Mouse (Mus musculus) monocyte, adult 2 months (primary cell): Measurements from ENCODE around the gene Spi1.
A peak's percentile ranks its signal among the peaks of the same experiment; 100 is the strongest.
"Not testable (repeated sequence)": the region's sequence is repeated elsewhere in the genome, so short reads cannot be mapped to it uniquely, and the experiment has no call there.

Experiments
- DNase-seq, 2 experiments: peaks; one replicate each; pipeline ENCODE4 v3.0.0; 2022; ENCODE audit warnings: low spot score in 2 of 2, low read depth in 1 of 2

The Spi1 gene

GRCm38 (mm10) chr2:91081775-91082695, at the start of gene Spi1:
Spi1 (plus strand) TSS chr2:91082390.
- peak in 1 of 2 experiments; percentile 68 for DNase-seq

DNA sequence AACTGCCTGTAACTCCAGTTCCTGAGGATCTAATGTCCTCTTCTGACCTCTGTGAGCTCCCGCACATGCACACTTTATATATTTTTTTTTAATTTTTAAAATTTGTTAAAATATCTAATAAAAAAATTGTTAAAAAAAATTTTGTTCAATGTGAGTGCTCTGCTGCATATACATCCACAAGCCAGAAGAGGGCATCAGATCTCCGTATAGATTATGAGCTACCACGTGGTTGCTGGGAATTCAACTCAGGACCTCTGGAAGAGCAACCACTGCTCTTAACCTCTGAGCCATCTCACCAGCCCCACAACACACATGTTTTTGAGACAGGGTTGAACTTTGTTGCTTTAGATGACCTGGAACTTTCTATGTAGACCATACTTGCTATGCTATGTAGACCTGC, 49.2 kb upstream of the Spi1 start:
- DNase-seq, result no peak

- DNase-seq, result no peak
These were observed 46.8 kb upstream of the Spi1 start, which contains the start of gene Rapsn for GRCm38 (mm10) chr2:91035385-91035784. Rapsn (plus strand) TSS chr2:91035620.

- DNase-seq, result no peak
These were observed 40.4 kb upstream of the Spi1 start for GRCm38 (mm10) chr2:91041786-91042185.

DNA sequence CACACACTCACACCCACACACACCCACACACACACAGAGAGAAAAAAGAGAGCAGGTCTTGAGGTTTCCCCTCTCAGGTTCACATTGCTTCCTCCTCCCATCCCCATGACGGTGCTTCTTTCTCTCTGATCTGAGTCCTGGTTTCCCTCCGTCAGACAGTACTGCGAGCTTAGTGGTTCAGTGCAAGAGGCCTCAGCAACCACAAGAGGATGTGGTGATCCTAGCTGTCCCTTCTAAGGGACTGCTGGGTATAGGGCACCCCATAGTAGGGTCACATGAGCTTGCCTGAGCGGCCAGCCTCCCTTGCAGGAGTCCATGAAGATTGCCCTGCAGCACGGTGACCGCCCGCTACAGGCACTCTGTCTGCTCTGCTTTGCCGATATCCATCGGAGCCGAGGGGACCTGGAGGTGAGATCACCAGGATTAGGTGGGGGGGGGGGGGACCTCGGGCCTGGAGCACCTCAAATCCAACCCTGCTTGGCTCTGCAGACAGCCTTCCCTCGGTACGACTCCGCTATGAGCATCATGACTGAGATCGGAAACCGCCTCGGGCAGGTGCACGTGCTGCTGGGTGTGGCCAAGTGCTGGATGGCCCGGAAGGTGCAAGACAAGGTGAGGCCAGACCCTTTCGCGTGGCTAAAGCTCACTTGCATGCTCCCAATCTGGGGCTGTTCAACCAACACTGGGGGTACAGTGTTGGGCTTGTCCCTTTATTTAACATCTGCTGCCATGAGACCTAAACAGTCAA, 39.4 kb upstream of the Spi1 start:
- DNase-seq, result no peak

DNA sequence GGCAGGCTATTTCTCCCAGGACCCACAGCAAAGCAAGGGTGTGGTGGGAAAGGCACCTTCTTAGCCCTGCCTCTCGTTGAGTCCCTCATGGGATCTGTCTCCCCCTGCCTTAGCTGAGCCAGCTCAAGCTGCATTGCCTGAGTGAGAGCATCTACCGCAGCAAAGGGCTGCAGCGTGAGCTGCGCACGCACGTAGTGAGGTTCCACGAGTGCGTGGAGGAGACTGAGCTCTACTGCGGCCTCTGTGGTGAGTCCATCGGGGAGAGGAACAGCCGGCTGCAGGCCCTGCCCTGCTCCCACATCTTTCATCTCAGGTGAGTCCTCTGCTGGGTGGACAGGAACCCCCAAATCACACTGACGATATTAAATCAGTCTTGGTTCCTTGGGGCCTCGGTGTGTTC, 37.5 kb upstream of the Spi1 start:
- no peak for DNase-seq

- not testable (repeated sequence) for DNase-seq
These were observed 36.4 kb upstream of the Spi1 start for GRCm38 (mm10) chr2:91045805-91046204.

DNA sequence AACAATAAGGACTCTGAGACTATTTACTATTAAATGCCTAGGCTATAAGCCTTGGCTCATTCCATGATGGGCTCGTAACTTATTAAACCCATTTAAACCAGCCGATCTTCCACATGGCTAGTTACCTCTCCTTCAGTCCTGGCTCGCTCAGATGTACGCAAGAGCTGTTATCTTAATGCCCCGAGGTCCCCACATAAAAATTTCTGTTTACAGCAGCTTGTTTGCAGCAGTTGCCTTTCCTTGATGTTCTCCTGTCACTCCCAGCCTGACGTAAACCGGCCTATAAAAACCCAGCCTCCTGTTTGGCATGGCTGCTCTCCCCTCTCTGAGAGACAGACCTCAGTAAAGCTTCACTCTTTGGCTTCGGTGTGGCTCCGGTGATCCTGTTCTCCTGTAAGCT, 34.8 kb upstream of the Spi1 start:
- no peak for DNase-seq

DNA sequence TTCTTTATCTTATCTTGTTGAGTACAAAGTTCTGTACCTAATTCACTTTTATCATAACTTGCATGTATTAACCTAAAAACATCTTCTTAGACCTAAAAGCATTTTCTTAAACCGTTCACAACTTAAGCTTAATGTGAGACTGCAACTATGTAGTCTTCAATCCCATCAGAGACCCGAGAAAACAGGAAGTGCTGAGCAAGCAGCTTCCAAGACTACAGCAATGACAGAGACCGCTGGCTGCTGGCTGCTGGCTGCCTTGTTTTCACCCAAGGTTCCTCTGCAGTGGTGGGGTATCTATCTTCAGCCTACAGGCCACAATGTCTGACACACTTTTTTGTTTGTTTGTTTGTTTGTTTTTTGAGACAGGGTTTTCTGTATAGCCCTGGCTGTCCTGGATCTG, 30.3 kb upstream of the Spi1 start:
- no peak for DNase-seq

DNA sequence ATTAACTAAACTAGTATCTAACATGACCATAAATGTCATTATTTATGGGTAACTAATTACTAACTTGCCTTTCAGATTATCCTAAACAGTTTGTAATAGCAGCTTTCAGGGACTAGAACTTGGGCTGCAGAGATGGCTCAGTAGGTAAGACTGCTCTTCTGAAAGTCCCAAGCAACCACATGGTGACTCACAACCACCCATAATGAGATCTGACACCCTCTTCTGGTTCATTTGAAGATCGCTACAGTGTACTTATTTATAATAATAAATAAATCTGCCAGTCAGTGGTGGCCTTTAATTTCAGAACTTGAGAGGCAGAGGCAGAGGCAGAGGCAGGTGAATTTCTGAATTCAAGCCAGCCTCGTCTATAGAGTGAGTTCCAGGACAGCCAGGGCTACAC, 29.4 kb upstream of the Spi1 start:
- no peak for DNase-seq

- DNase-seq, result no peak
These were observed 28.8 kb upstream of the Spi1 start for GRCm38 (mm10) chr2:91053181-91053933.

- DNase-seq, result peak; percentile 82 to 87
These were observed 28.2 kb upstream of the Spi1 start, which contains the start of gene Psmc3 for GRCm38 (mm10) chr2:91053934-91054382. Psmc3 (plus strand) TSS chr2:91054009.

- DNase-seq, result no peak
These were observed 23.8 kb upstream of the Spi1 start for GRCm38 (mm10) chr2:91058435-91058834.

- no peak for DNase-seq
These were observed 22.8 kb upstream of the Spi1 start for GRCm38 (mm10) chr2:91059376-91059775.

DNA sequence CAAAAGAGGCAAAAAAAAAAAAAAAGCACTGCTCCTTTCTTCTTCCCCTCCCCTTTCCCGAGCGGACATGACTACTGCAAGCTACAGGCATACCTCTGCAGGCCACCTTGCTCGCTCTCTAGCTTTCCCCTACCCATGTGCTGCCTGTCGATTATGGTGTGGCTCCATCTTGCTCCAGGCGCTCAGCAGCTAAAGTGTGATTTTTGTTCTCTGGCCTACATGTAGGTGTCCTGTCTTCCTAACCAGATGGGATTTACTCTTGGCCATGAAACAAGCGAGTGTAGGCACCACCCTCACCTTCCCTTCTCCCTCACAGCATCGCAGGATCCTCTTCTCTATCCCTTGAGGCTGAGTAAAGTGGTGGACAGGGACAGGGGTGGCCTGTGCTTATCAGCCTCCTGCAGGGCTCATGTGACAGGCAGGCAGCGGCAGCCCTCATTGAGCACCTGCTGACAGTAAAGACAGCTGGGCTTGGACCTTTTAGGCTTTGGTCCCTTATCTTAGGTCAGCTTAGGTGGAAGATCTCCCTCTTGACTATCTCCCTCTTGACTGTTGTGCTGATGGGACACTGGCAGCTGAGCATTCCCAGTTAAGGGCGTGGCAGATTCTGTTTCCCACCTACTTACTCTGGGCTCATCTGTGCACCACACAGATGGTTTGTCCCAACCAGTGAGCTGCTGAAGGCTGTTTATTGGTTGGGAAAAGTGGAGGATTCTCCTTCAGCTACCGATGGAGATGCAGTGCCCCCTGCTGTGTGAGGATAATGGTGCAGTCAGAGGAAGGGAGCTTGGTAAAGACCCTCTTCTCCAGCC, 21.4 kb upstream of the Spi1 start:
- no peak for DNase-seq

GRCm38 (mm10) chr2:91061849-91062481, 20.2 kb upstream of the Spi1 start:
- DNase-seq, result no peak

DNA sequence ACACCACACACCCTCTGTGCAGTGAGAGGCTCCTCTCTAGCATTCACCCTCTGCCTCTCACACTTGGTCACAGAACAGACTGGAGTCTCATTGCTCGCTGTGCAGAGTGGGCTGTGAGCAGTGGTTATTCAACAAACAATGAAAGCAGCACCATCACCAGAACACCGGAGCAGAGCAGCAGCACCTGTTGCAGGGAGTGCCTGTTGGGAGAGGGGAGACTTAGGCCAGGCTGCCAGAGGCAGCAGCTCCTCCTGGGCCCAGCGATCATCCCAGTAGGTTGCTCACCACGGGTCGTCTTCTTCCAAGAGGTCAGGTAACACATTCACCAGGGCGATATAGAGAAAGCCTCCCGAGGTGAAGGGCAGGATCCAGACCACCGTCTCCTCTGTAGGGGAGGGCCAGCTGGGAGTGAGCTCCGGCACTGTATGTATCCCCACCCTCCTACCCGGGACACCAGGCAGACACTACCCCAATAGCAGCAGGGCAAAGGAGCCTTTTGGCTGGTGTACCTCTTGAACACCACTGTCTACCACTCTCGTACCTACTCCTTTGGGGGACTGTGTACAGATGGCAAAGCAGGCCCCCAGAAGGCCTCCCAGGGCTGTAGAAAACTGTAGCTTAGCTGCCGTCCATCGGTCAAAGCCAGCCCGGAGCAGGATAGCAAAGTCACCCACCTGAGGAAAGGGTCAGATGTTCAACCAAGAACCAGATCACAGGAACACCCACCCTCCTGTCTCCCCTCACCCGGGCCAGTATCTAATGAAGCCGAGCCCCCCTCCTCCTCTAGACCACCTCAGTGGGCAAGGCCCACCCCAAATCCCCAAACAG, 19.2 kb upstream of the Spi1 start:
- no peak for DNase-seq

DNA sequence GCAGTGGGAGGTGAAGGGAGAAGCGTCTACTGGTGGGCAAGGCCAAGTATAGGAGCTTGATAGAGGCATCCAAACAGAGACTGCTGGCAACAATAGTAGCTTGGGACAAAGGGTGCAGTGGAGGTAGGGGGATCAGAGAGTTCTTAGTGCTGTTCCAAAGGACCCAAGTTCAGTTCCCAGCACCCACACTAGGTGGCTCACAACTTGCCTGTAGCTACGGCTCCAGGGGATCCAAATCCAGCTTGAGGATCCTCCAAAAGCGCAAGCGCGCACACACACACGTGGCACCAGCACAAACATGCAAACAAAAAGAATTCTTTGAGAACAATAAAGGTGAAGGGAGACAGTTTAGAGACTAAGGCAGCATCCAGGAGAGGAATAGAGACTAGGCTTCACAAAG, 18.0 kb upstream of the Spi1 start:
- DNase-seq, result no peak

DNA sequence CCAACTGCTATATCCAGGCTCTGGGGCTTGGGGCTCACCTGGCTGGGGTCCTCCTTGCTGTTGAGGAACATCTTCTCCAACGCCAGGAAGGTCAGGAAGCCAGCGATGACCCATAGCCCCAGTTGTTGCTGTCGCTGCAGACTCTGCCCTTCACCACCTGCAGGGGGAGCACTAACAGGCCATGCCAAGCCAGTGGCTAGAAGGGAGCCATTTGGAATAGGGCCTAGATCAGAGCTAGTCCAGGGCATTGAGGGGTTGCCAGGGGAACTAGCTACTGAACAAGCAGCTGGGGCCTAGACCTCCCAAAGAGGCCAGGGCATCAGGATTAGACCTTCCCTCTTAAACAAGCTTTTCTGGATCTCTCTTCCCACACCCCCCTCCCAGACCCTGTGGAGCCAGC, 16.6 kb upstream of the Spi1 start:
- DNase-seq, result peak in 1 of 2 experiments; percentile 50
